Mouse (Mus musculus) embryonic stem cell, embryonic (primary cell): ENCODE measurements at regions not wholly inside any gene's neighbourhood (a gene's known extent, or its start where the extent isn't known, plus 50 kb on each side); places are given as distances from the start of the nearest gene placed in this dataset.

ENCODE experiments used
- CTCF ChIA-PET, 4 experiments: fragments of 300-600 bp in 2 of 4; fragments of 350-600 bp in 2 of 4; sonication (Branson Sonifier 250); formaldehyde crosslinking; loops; one replicate each; lab custom pipeline; 2022; ENCODE audit warnings: inconsistent platforms in 2 of 4; lab: Charles Lee
- POLR2A ChIA-PET, 4 experiments: fragments of 300-600 bp in 2 of 4; fragments of 350-600 bp in 2 of 4; sonication (Branson Sonifier 250); formaldehyde crosslinking; loops; one replicate each; lab custom pipeline; 2022; ENCODE audit warnings: antibody characterized with exemption in 4 of 4, inconsistent platforms in 1 of 4; lab: Charles Lee

GRCm38 (mm10) chr2:134419581-134419980, 134.6 kb downstream of the Hao1 start:
- ChIA-PET CTCF (no interaction called here), POLR2A (no interaction called here)

DNA sequence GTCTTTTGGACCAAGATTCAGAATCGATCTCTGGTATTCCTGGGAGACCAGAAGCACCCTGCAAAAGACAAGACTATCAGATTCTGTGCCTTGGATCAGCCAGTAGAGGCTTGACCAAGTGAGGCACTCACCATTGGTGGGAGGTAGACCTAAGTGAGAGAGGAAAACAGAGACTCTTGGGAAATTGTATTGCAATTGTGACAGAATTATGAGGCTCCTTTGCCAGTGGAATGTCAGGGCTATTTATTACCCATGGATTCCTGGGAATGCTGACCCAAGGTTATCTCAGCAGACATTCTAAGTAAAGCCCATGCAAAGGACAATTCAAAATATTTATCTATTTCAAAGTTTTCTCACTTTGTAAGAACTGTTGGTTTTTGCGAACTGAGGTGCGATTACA, 154.6 kb downstream of the Hao1 start:
- POLR2A ChIA-PET, result no interaction called here

GRCm38 (mm10) chr2:134393421-134393820, 160.7 kb downstream of the Hao1 start:
- POLR2A ChIA-PET, result no interaction called here
- CTCF ChIA-PET, result no interaction called here

More for the DNA sequence above, 154.6 kb downstream of the Hao1 start:
- CTCF ChIA-PET, result no interaction called here

- CTCF ChIA-PET, result no interaction called here
- POLR2A ChIA-PET, result no interaction called here
These were observed 179.1 kb downstream of the Hao1 start for GRCm38 (mm10) chr2:134375116-134375515.

- ChIA-PET POLR2A (no interaction called here), CTCF (no interaction called here)
These were observed 203.2 kb downstream of the Hao1 start for GRCm38 (mm10) chr2:134350894-134351501.

DNA sequence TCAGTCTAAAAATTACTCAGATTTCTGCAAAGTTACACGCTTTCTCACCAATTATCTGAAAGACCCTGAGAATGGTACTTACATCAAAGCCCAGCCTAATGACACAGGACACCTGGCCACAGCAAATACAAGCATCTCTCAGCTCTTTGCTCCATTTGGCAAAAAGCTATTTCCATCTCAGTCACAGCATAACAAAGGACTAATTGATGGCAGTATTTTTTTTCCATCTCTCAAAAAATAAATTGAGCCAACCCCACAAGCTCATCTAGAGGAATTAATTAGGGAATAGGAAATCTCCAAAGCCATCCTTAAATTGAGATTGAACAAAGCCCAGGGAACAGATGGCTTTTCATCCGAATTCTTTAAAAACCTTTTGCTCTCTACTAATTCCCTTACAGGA, 203.7 kb downstream of the Hao1 start:
- CTCF ChIA-PET, result no interaction called here
- POLR2A ChIA-PET, result no interaction called here

DNA sequence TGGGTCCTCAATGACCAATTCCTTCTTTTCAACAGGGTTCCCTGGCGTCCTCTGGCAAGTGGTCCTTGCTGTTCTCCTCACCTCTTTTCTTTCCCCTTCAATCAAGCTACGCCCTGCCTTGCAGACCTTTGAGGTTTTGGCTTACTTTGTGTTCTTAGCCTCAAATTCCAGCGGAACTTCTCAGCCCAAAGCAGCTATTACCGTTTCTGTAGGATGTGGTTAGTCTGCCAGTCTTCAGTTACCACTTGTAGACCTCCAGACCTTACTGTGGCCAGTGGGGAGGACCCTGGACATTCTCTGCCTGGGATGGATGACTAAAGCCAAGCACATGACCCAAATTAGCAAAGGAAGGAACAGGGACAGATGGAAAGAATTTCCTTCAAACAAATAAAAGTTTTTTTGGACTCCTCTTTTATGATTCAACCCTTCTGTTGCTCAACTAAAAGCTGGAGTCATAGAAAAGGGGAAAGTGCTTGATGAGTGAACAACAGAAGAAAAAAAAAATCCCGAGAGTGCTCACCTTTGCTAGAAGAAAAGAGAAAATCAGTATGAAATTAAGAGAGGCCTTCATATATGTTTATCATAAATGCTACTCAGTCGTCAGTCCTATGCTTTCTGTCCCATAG, 211.5 kb downstream of the Hao1 start:
- ChIA-PET POLR2A (no interaction called here), CTCF (no interaction called here)

GRCm38 (mm10) chr2:134308092-134308491, 246.1 kb downstream of the Hao1 start:
- POLR2A ChIA-PET, result no interaction called here
- CTCF ChIA-PET, result no interaction called here

GRCm38 (mm10) chr2:134290126-134290691, 264.0 kb downstream of the Hao1 start:
- ChIA-PET CTCF (no interaction called here), POLR2A (no interaction called here)

DNA sequence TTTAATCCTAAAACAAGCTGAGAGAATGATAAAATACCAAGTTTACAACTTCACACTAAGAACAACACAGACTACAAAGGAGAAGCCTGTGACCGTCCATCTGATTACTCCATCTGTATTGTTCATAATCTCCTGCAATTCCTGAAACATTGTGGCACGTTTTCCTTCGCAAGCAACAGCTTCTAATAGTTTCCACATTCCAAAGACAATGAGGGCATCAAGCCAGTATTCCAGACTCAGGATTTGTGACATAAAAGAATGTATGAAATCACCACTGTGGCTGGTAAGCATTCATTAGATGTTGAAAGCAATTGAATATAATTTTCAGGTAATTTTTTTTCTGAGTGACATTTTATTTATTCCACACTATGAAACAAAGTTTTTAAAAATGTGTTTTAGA, 278.3 kb downstream of the Hao1 start:
- POLR2A ChIA-PET, result no interaction called here
- CTCF ChIA-PET, result no interaction called here

DNA sequence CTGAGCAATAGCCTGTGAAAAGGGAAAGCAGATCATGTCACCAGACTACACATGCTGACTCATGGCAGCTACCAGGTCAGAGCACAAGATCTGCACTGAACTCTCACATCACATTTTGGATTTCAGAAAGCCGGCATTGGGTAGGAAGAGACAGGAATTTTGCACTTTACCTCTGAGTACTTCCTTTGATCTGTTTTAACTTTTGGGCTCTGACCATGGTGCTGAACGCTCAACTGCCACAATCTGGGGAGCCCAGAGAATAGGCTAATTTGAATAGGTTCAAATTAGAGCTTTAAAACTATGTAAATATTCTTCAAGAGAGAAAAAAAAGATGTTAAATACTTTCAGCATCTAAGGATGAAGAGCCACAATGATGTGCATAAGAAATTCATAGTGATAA, 285.7 kb downstream of the Hao1 start:
- POLR2A ChIA-PET, result no interaction called here
- CTCF ChIA-PET, result interaction anchor here in 1 of 4 experiments (0.7 kb wide), 1 partner anchor 400 kb away, joined by 3 read pairs; no protein-coding TSS in a partner anchor
